Mouse (Mus musculus): ENCODE results near the gene Vamp4.
"Not testable (repeated sequence)": the region's sequence is repeated elsewhere in the genome, so short reads cannot be mapped to it uniquely, and the experiment has no call there.

Gene Vamp4

GRCm38 (mm10) chr1:162589443-162589842, 19.1 kb downstream of the Vamp4 start:
- DNase-seq (ENCODE audit: low spot score): no peak

GRCm38 (mm10) chr1:162590415-162590997, 20.2 kb downstream of the Vamp4 start:
- DNase-seq (ENCODE audit: low spot score): no peak

- no peak for DNase-seq (ENCODE audit: low spot score)
Observed at GRCm38 (mm10) chr1:162597379-162598102, 27.2 kb downstream of the Vamp4 start.

GRCm38 (mm10) chr1:162599617-162600016, 29.3 kb downstream of the Vamp4 start:
- no peak for DNase-seq (ENCODE audit: low spot score)

- no peak for DNase-seq (ENCODE audit: low spot score)
Observed at GRCm38 (mm10) chr1:162601288-162601687, 31.0 kb downstream of the Vamp4 start.

GRCm38 (mm10) chr1:162608127-162608526, 37.8 kb downstream of the Vamp4 start:
- DNase-seq (ENCODE audit: low spot score): no peak

- no peak for DNase-seq (ENCODE audit: low spot score)
Observed at GRCm38 (mm10) chr1:162609633-162610250, 39.4 kb downstream of the Vamp4 start.

- DNase-seq (ENCODE audit: low spot score): no peak
Observed at GRCm38 (mm10) chr1:162611191-162611590, 40.9 kb downstream of the Vamp4 start.

- peak; percentile 58 for DNase-seq (ENCODE audit: low spot score)
Observed at GRCm38 (mm10) chr1:162615511-162615910, 45.2 kb downstream of the Vamp4 start.

- peak; percentile 6 for DNase-seq (ENCODE audit: low spot score)
Observed at GRCm38 (mm10) chr1:162620487-162620886, 50.2 kb downstream of the Vamp4 start.

GRCm38 (mm10) chr1:162623895-162624294, 53.6 kb downstream of the Vamp4 start:
- DNase-seq (ENCODE audit: low spot score): no peak

GRCm38 (mm10) chr1:162625229-162625628, 54.9 kb downstream of the Vamp4 start:
- peak; percentile 38 for DNase-seq (ENCODE audit: low spot score)

GRCm38 (mm10) chr1:162627821-162628220, 57.5 kb downstream of the Vamp4 start:
- DNase-seq (ENCODE audit: low spot score): not testable (repeated sequence)

- not testable (repeated sequence) for DNase-seq (ENCODE audit: low spot score)
Observed at GRCm38 (mm10) chr1:162628326-162628725, 58.0 kb downstream of the Vamp4 start.

GRCm38 (mm10) chr1:162635291-162635931, 65.1 kb downstream of the Vamp4 start:
- not testable (repeated sequence) for DNase-seq (ENCODE audit: low spot score)

- DNase-seq (ENCODE audit: low spot score): no peak
Observed at GRCm38 (mm10) chr1:162636516-162636915, 66.2 kb downstream of the Vamp4 start.

- DNase-seq (ENCODE audit: low spot score): no peak
Observed at GRCm38 (mm10) chr1:162638535-162638934, 68.2 kb downstream of the Vamp4 start.

- no peak for DNase-seq (ENCODE audit: low spot score)
Observed at GRCm38 (mm10) chr1:162639051-162639750, 68.9 kb downstream of the Vamp4 start, which contains the start of gene Myoc. Myoc (plus strand) TSS chr1:162639155.

- no peak for DNase-seq (ENCODE audit: low spot score)
Observed at GRCm38 (mm10) chr1:162639861-162640260, 69.5 kb downstream of the Vamp4 start.

- DNase-seq (ENCODE audit: low spot score): no peak
Observed at GRCm38 (mm10) chr1:162642591-162642990, 72.3 kb downstream of the Vamp4 start.

- no peak for DNase-seq (ENCODE audit: low spot score)
Observed at GRCm38 (mm10) chr1:162643752-162644151, 73.4 kb downstream of the Vamp4 start.

GRCm38 (mm10) chr1:162646083-162646686, 75.9 kb downstream of the Vamp4 start:
- peak; percentile 6 for DNase-seq (ENCODE audit: low spot score)

Data from T-cell, adult 2 months (primary cell).